Mouse (Mus musculus): ENCODE data around the gene Olfml2b.

Gene Olfml2b

DNA sequence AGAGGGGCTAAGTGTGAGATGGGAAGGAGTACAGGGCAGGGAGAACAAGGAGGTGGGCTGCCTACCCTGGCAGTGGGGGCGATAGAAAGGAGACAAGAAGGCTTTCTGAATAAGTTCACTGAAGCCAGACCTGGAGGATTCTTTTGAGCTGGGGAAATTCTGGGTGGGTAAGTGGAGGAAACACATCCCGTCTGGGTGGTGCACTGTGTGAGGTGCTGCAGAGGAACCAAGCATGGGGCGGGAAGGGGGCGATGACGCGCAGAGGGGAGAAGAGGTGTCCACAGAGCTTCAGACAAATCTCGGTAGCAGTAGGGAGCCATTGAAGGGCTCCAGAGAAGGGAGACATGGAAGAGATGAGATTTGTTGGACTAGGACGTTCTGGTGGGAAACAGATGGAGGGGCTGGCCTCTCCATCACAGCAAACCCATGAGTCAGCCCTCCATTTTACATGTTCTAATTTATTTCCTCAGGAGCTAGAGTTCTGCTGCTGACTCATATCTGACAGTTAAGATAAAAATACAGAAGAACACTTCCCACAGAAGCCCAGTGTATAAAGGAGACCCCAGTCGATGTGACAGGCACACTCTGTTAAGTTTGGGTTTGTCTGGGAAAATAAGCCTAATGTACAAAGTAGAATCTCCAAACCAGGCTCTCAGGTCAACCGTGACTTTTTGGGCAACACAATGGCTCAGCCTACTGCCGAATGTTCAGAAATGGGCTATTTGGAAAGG lies 87.7 kb downstream of the Olfml2b start:
- DNase-seq (ENCODE audit: low spot score): no peak
